Mouse (Mus musculus): ENCODE measurements around the gene Map3k11. TPM values are rescaled to one million over a fixed set of nuclear protein-coding genes. Genes with fewer than 3 reads are reported as not detected.
A peak's percentile ranks its signal among the peaks of the same experiment; 100 is the strongest.

Gene Map3k11
- polyA plus RNA-seq, 1 experiment = 19.0 TPM

DNA sequence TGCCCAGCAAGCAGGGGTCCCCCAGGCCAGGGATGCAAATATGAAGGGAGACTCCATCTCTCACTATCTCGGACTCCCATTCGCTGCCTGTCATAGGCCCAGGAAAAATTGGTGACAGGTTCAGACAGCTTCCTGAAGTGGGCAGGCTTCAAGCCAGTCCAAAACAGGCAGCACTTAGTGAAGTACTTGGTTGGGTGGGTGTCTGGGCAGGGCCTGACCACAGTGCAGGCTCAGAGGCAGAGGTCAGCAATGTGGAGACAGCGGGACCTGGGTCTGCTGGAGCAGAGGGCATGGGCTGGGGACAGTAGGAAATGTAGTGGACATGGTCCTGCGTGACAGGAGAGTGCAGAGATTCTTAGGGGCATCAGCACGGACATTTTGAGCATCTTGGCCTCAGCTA is 3.1 kb downstream of the Map3k11 start:
- H3K79me2 ChIP-seq (ENCODE audit: control insufficient read depth, insufficient read depth) = peaks cover 52% of the 10 kb centered on the region
- H3ac ChIP-seq (ENCODE audit: control insufficient read depth, insufficient read length) = no peak overlapping the region
- peak overlapping the region; percentile 94 for H3K4me3 ChIP-seq
- TF ChIP-seq POLR2A (IDR thresholded peaks at IDR 0.05; ENCODE audit: insufficient read length, low read depth) (no peak), MYOG (IDR thresholded peaks at IDR 0.05; ENCODE audit: control insufficient read depth in 1 of 3, insufficient read depth in 1 of 3, insufficient read length in 2 of 3, low read depth in 2 of 3) (no peak), POLR2AphosphoS2 (IDR thresholded peaks at IDR 0.05; ENCODE audit: insufficient read length, low read depth) (no peak), SRF (IDR thresholded peaks at IDR 0.05; ENCODE audit: control insufficient read depth, insufficient read length, low read depth) (no peak), MAX (IDR thresholded peaks at IDR 0.05; ENCODE audit: low read depth) (no peak), CEBPB (IDR thresholded peaks at IDR 0.05; ENCODE audit: insufficient read depth, poor library complexity, severe bottlenecking) (no peak), TCF3 (IDR thresholded peaks at IDR 0.05; ENCODE audit: insufficient read length, low read depth) (no peak), USF1 (IDR thresholded peaks at IDR 0.05; ENCODE audit: low read depth) (no peak)
- no peaks in the 10 kb centered on the region for H3K27me3 ChIP-seq (ENCODE audit: control insufficient read depth, insufficient read depth, insufficient read length)
- peaks cover 3% of the 10 kb centered on the region for H3K36me3 ChIP-seq (ENCODE audit: control insufficient read depth, insufficient read depth)
- peak overlapping the region; percentile 95 for H3K4me2 ChIP-seq (ENCODE audit: low read depth)

DNA sequence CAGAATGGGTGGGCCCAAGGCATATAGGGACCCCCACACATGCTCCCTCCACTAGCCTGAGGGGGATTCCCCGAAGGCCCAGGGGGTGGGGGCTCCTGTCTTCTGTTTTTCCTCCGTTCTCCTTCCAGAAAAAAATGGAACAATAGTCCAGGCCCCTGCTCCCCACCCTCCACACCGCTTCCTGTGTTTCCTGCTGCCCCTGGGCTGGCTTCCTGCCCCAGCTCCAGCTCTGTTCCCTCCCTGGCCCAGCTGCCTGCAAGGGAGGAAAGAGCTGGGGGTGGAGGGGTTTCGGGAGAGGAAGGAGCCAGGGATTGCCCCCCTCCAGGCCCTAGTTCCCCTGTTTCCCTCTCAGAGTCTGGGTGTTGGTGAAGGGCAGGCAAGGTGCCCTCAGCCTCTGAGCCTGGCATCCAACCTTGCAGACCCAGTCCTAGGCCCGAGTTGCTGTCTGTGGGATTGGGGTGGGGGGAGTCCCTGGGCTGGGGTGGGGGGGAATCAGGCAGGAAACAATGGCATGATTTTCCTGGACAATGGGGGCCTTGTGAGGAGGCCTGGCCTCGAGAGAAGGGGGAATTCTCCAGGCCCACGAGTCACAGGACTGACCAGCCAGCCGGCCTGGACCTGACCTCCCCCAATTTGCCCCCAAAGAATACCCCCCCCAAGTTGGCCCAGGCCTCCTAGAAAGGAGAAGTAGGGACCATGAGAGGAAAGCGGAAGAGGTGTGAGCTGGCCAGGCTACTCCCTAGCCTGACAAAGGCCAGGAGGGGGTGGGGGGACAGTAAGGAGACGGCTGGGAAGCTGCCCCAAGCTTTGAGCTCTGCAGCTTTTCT is 3.8 kb downstream of the Map3k11 start:
- peak overlapping the region; percentile 94 for H3K4me3 ChIP-seq
- no peak overlapping the region for H3ac ChIP-seq (ENCODE audit: control insufficient read depth, insufficient read length)
- peak overlapping the region; percentile 95 for H3K4me2 ChIP-seq (ENCODE audit: low read depth)
- TF ChIP-seq SRF (IDR thresholded peaks at IDR 0.05; ENCODE audit: control insufficient read depth, insufficient read length, low read depth) = no peak
- no peak for TF ChIP-seq REST (IDR thresholded peaks at IDR 0.05; ENCODE audit: insufficient read depth, insufficient read length)
- TF ChIP-seq TCF12 (IDR thresholded peaks at IDR 0.05; ENCODE audit: insufficient read depth, poor library complexity, severe bottlenecking) = no peak
- TF ChIP-seq MYOD1 (IDR thresholded peaks at IDR 0.05; ENCODE audit: control insufficient read depth in 1 of 3, insufficient read length in 2 of 3, low read depth in 2 of 3) = no peak
- TF ChIP-seq POLR2A (IDR thresholded peaks at IDR 0.05; ENCODE audit: insufficient read length, low read depth) = no peak
- no peak for TF ChIP-seq POLR2AphosphoS2 (IDR thresholded peaks at IDR 0.05; ENCODE audit: insufficient read length, low read depth)
- no peak for TF ChIP-seq USF1 (IDR thresholded peaks at IDR 0.05; ENCODE audit: low read depth)
- TF ChIP-seq CEBPB (IDR thresholded peaks at IDR 0.05; ENCODE audit: insufficient read depth, poor library complexity, severe bottlenecking) = no peak
- no peak for TF ChIP-seq E2F4 (IDR thresholded peaks at IDR 0.05; ENCODE audit: insufficient read depth)
- TF ChIP-seq MYOG (IDR thresholded peaks at IDR 0.05; ENCODE audit: control insufficient read depth in 1 of 3, insufficient read depth in 1 of 3, insufficient read length in 2 of 3, low read depth in 2 of 3) = no peak
- TF ChIP-seq MAX (IDR thresholded peaks at IDR 0.05; ENCODE audit: low read depth) = no peak
- H3K79me2 ChIP-seq (ENCODE audit: control insufficient read depth, insufficient read depth) = peaks cover 50% of the 10 kb centered on the region
- H3K27me3 ChIP-seq (ENCODE audit: control insufficient read depth, insufficient read depth, insufficient read length) = no peaks in the 10 kb centered on the region
- peaks cover 3% of the 10 kb centered on the region for H3K36me3 ChIP-seq (ENCODE audit: control insufficient read depth, insufficient read depth)

DNA sequence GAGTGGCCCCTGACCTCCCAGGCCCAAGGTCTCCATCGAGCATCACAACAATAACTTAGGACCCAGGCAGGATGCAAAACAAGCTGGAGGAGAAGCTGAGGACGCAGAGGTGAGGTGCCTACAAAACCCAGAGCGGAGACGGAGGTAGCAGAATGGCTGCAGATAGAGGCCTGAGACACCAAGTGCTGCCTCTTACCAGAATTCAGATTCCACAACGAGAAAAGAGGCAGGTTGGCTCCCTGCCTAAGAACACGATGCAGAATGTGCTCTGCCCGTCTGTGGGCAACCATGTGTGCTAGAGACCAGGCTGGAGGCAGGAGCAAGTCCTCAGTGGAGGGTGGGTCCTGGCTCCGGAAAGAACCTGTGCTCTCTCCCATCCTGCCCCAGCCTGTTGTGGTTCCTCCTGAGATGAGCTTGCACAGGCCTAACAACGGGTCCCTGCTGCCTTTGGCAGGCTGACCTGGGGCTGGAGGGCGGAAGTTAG is 4.4 kb downstream of the Map3k11 start:
- TF ChIP-seq MYOD1 (IDR thresholded peaks at IDR 0.05; ENCODE audit: control insufficient read depth in 1 of 3, insufficient read length in 2 of 3, low read depth in 2 of 3) (no peak), POLR2AphosphoS2 (IDR thresholded peaks at IDR 0.05; ENCODE audit: insufficient read length, low read depth) (no peak), MYOG (IDR thresholded peaks at IDR 0.05; ENCODE audit: control insufficient read depth in 1 of 3, insufficient read depth in 1 of 3, insufficient read length in 2 of 3, low read depth in 2 of 3) (no peak), CEBPB (IDR thresholded peaks at IDR 0.05; ENCODE audit: insufficient read depth, poor library complexity, severe bottlenecking) (no peak), REST (IDR thresholded peaks at IDR 0.05; ENCODE audit: insufficient read depth, insufficient read length) (no peak), TCF12 (IDR thresholded peaks at IDR 0.05; ENCODE audit: insufficient read depth, poor library complexity, severe bottlenecking) (no peak), USF1 (IDR thresholded peaks at IDR 0.05; ENCODE audit: low read depth) (no peak), POLR2A (IDR thresholded peaks at IDR 0.05; ENCODE audit: insufficient read length, low read depth) (no peak), E2F4 (IDR thresholded peaks at IDR 0.05; ENCODE audit: insufficient read depth) (no peak), MAX (IDR thresholded peaks at IDR 0.05; ENCODE audit: low read depth) (no peak), TCF3 (IDR thresholded peaks at IDR 0.05; ENCODE audit: insufficient read length, low read depth) (no peak), SRF (IDR thresholded peaks at IDR 0.05; ENCODE audit: control insufficient read depth, insufficient read length, low read depth) (no peak)
- peaks cover 9% of the 10 kb centered on the region for H3K36me3 ChIP-seq (ENCODE audit: control insufficient read depth, insufficient read depth)
- no peaks in the 10 kb centered on the region for H3K27me3 ChIP-seq (ENCODE audit: control insufficient read depth, insufficient read depth, insufficient read length)
- H3K4me2 ChIP-seq (ENCODE audit: low read depth) = peak overlapping the region; percentile 12
- H3K4me3 ChIP-seq = no peak overlapping the region
- H3ac ChIP-seq (ENCODE audit: control insufficient read depth, insufficient read length) = no peak overlapping the region
- H3K79me2 ChIP-seq (ENCODE audit: control insufficient read depth, insufficient read depth) = peaks cover 43% of the 10 kb centered on the region

DNA sequence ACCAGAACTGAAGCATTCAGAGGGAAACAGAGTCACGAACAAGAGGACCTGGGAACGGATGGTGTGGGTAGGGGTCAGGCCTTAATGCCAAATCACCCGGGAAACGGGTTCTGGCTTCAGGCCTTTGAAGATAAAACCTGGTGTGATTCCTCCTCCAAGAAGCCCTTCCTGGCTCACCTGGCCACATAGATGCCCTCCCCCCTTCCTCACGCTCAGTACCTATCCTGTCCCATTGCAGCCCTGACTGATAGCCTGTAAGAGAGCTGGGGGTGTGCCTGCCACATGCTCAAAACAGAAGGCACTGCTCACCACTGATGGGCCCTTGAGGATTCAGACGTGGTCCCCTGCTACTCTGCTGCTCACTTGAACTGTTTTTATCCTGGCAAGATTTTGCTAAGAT is 5.3 kb downstream of the Map3k11 start:
- Histone ChIP-seq H3K4me2 (ENCODE audit: low read depth) (no peak overlapping the region), H3K4me3 (no peak overlapping the region), H3K36me3 (ENCODE audit: control insufficient read depth, insufficient read depth) (peaks cover 17% of the 10 kb centered on the region)

More for the DNA sequence above, 5.3 kb downstream of the Map3k11 start:
- H3K79me2 ChIP-seq (ENCODE audit: control insufficient read depth, insufficient read depth) = peaks cover 43% of the 10 kb centered on the region
- TF ChIP-seq REST (IDR thresholded peaks at IDR 0.05; ENCODE audit: insufficient read depth, insufficient read length) (no peak), MYOG (IDR thresholded peaks at IDR 0.05; ENCODE audit: control insufficient read depth in 1 of 3, insufficient read depth in 1 of 3, insufficient read length in 2 of 3, low read depth in 2 of 3) (no peak), E2F4 (IDR thresholded peaks at IDR 0.05; ENCODE audit: insufficient read depth) (no peak), TCF12 (IDR thresholded peaks at IDR 0.05; ENCODE audit: insufficient read depth, poor library complexity, severe bottlenecking) (no peak), POLR2AphosphoS2 (IDR thresholded peaks at IDR 0.05; ENCODE audit: insufficient read length, low read depth) (no peak)
- no peak overlapping the region for H3ac ChIP-seq (ENCODE audit: control insufficient read depth, insufficient read length)
- no peaks in the 10 kb centered on the region for H3K27me3 ChIP-seq (ENCODE audit: control insufficient read depth, insufficient read depth, insufficient read length)
